Mouse (Mus musculus) hindbrain, embryonic 10.5 days (tissue): ENCODE results near the gene Rhobtb1. TPM values are rescaled to one million over a fixed set of nuclear protein-coding genes. Genes with fewer than 3 reads are reported as not detected.

Experiments
- DNase-seq: peaks from one replicate; pipeline ENCODE4 v3.0.0-alpha.2; 2017; ENCODE audit warnings: low spot score
- H3K27ac ChIP-seq: fragments of 300-500 bp; sonication (generic); 2 replicates; pipeline ENCODE4 v1.5.1; 2016; ENCODE audit warnings: mild to moderate bottlenecking, moderate library complexity
- H3K27me3 ChIP-seq: fragments of 300-500 bp; sonication (generic); 2 replicates; pipeline ENCODE4 v1.6.1; 2016; ENCODE audit warnings: mild to moderate bottlenecking; ENCODE audit not compliant: poor library complexity, insufficient read depth, severe bottlenecking
- H3K36me3 ChIP-seq: fragments of 300-500 bp; sonication (generic); 2 replicates; pipeline ENCODE4 v1.6.1; 2016; ENCODE audit warnings: mild to moderate bottlenecking, moderate library complexity
- H3K4me1 ChIP-seq: fragments of 300-500 bp; sonication (generic); replicated peaks from 2 replicates; pipeline ENCODE4 v1.6.1; 2016; ENCODE audit warnings: mild to moderate bottlenecking
- H3K4me3 ChIP-seq: fragments of 300-500 bp; sonication (generic); 2 replicates; pipeline ENCODE4 v1.5.1; 2016; ENCODE audit warnings: mild to moderate bottlenecking, moderate library complexity
- H3K9me3 ChIP-seq: fragments of 300-500 bp; sonication (generic); 2 replicates; pipeline ENCODE4 v1.6.1; 2016; ENCODE audit warnings: mild to moderate bottlenecking, moderate library complexity
- WGBS: fragments of 180-500 bp; shearing (Covaris S2); methylation state at CpG from one replicate; pipeline ENCODE4 v1.1.7; 2016; 5-methylcytosine and 5-hydroxymethylcytosine counted together
- polyA plus RNA-seq: library from polyadenylated mRNA; unstranded; fragments of >200 nt; fragmentation: Nextera tagmentation; extraction: Ambion mirVana; gene quantifications from 2 replicates; pipeline ENCODE4 v1.2.1, GENCODE M21; 2016

The Rhobtb1 gene
- polyA plus RNA-seq, 1 experiment from 2014 or later: 15.0 TPM

- Histone ChIP-seq H3K27me3 (no peaks in the 10 kb centered on the region), H3K36me3 (no peaks in the 10 kb centered on the region), H3K4me3 (no peak overlapping the region), H3K27ac (no peak overlapping the region), H3K4me1 (peaks cover 14% of the 10 kb centered on the region), H3K9me3 (no peaks in the 10 kb centered on the region)
- 89% methylated on average over 6 of the region's 6 CpGs for WGBS
- DNase-seq: no peak
Observed at GRCm38 (mm10) chr10:69206081-69206480, 54.8 kb downstream of the Rhobtb1 start.

DNA sequence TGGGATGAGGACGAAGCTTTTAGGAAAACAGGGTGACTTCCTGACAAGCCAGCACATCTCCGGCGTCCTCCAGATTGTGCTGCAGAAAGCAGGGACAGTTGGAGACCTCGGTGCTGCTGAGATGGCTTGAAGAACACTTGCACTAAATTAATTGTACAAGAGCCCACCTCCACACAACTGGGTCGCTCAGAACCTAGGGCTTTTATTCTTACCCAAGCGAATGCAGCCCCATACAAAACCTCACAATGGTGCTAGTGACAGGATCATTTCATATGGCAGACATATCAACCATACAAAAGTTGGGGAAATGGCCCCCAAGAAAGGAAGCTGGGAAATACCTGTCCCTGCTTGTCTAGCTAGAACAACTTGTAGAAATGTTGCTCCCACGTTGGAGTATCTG lies 56.2 kb downstream of the Rhobtb1 start:
- H3K27ac ChIP-seq: no peak overlapping the region
- H3K9me3 ChIP-seq: no peaks in the 10 kb centered on the region
- DNase-seq: no peak
- 83% methylated on average over 7 of the region's 7 CpGs for WGBS
- no peak overlapping the region for H3K4me3 ChIP-seq
- H3K4me1 ChIP-seq: peaks cover 27% of the 10 kb centered on the region
- no peaks in the 10 kb centered on the region for H3K36me3 ChIP-seq
- H3K27me3 ChIP-seq: no peaks in the 10 kb centered on the region

DNA sequence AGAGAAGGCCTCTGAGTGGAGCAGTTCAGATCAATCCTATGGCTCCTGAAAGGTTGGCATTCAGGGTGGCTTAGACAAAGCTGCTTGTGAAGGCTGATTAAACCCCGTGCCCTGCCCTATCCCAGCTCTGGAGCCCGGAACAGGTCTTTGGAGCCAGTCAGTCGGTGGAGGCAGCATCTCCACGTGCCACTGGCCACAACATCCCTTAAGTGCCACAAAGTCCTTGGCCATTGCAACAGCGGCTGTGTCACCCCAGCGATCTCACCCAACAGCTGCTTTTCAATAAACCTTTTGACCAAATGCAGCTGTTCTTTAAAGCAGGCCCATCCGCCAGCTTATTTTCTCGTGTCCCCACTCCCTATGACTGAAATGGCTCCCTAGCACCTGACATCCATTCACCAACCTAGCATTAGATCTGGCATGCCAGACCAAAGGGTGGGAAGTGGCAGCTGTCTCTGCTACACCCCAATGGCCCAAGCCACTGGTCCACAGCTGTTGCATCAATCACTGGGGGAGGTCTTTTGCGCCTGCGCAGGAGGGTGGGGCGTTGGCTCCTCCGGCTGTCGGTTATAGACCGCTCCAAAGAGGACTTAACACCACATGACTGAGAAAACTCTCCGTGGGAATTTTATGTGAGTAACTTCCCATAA lies 56.9 kb downstream of the Rhobtb1 start:
- no peak for DNase-seq
- Histone ChIP-seq H3K27me3 (no peaks in the 10 kb centered on the region), H3K4me1 (peaks cover 29% of the 10 kb centered on the region), H3K4me3 (no peak overlapping the region), H3K27ac (no peak overlapping the region), H3K9me3 (no peaks in the 10 kb centered on the region), H3K36me3 (no peaks in the 10 kb centered on the region)
- 89% methylated on average over 15 of the region's 15 CpGs for WGBS

- no peaks in the 10 kb centered on the region for H3K27me3 ChIP-seq
- peaks cover 34% of the 10 kb centered on the region for H3K4me1 ChIP-seq
- DNase-seq: no peak
- H3K27ac ChIP-seq: no peak overlapping the region
- WGBS: 96% methylated on average over 3 of the region's 3 CpGs
- H3K36me3 ChIP-seq: no peaks in the 10 kb centered on the region
- H3K4me3 ChIP-seq: no peak overlapping the region
- H3K9me3 ChIP-seq: no peaks in the 10 kb centered on the region
Observed at GRCm38 (mm10) chr10:69208705-69209104, 57.5 kb downstream of the Rhobtb1 start.

DNA sequence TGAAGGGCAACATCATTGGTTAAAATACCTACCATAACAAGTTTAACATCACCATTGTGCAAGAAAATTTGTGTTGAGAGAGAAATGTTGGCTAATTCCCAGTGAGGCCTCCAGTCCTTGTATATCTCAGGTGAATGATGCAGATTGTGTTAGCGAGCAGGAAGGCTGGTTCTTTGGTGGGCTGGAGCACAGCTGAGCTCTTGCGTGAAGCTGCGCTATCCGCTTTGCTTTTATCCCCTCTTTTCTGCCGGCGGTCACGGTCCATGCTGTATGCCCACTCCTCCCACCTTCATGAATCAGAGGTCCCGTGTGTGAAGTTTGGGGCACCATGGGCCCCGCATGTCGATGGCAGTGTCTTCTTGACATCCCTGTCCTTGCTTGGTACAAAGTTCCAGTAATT lies 58.8 kb downstream of the Rhobtb1 start:
- Histone ChIP-seq H3K36me3 (no peaks in the 10 kb centered on the region), H3K4me3 (no peak overlapping the region), H3K4me1 (peaks cover 34% of the 10 kb centered on the region), H3K27me3 (no peaks in the 10 kb centered on the region), H3K9me3 (no peaks in the 10 kb centered on the region), H3K27ac (no peak overlapping the region)
- WGBS: 93% methylated on average over 10 of the region's 10 CpGs
- DNase-seq: no peak

GRCm38 (mm10) chr10:69210659-69211058 lies 59.4 kb downstream of the Rhobtb1 start:
- peaks cover 3% of the 10 kb centered on the region; the same call in 1 of the 2 replicates for H3K36me3 ChIP-seq
- H3K4me3 ChIP-seq: no peak overlapping the region
- 76% methylated on average over 5 of the region's 5 CpGs for WGBS
- no peaks in the 10 kb centered on the region for H3K9me3 ChIP-seq
- H3K27me3 ChIP-seq: no peaks in the 10 kb centered on the region
- no peak for DNase-seq
- H3K27ac ChIP-seq: no peak overlapping the region
- H3K4me1 ChIP-seq: peaks cover 28% of the 10 kb centered on the region

DNA sequence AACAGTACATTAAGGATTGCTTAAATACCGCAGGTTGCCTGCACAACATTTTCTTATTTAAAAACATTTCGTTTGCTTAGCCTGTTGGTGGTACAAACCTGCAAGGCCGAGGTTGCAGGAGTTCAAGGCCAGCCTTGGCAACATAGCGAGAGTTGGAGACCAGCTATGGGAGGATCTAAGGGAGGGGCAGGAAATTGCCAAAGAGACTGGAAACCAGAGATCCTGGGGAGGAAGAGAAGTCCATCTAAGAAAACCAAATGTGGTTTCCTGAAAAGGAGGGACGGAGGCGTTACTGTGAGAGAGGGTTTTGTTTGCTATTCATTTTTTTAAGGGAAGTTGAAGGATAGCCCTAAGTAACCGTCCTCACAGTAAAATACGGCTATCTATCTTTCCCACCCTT lies 60.3 kb downstream of the Rhobtb1 start:
- Histone ChIP-seq H3K9me3 (no peaks in the 10 kb centered on the region; the same call in 1 of the 2 replicates), H3K27me3 (no peaks in the 10 kb centered on the region), H3K27ac (peak overlapping the region; percentile 99), H3K4me3 (peak overlapping the region; percentile 88), H3K4me1 (peaks cover 28% of the 10 kb centered on the region), H3K36me3 (peaks cover 12% of the 10 kb centered on the region)
- 61% methylated on average over 8 of the region's 8 CpGs for WGBS
- DNase-seq: no peak

GRCm38 (mm10) chr10:69211976-69212375 lies 60.7 kb downstream of the Rhobtb1 start:
- Histone ChIP-seq H3K9me3 (no peaks in the 10 kb centered on the region; the same call in 1 of the 2 replicates), H3K4me3 (peak overlapping the region; percentile 88), H3K36me3 (peaks cover 16% of the 10 kb centered on the region), H3K27me3 (no peaks in the 10 kb centered on the region), H3K27ac (peak overlapping the region; percentile 99), H3K4me1 (peaks cover 28% of the 10 kb centered on the region)
- peak; percentile 57 for DNase-seq
- 4% methylated on average over 14 of the region's 14 CpGs for WGBS

DNA sequence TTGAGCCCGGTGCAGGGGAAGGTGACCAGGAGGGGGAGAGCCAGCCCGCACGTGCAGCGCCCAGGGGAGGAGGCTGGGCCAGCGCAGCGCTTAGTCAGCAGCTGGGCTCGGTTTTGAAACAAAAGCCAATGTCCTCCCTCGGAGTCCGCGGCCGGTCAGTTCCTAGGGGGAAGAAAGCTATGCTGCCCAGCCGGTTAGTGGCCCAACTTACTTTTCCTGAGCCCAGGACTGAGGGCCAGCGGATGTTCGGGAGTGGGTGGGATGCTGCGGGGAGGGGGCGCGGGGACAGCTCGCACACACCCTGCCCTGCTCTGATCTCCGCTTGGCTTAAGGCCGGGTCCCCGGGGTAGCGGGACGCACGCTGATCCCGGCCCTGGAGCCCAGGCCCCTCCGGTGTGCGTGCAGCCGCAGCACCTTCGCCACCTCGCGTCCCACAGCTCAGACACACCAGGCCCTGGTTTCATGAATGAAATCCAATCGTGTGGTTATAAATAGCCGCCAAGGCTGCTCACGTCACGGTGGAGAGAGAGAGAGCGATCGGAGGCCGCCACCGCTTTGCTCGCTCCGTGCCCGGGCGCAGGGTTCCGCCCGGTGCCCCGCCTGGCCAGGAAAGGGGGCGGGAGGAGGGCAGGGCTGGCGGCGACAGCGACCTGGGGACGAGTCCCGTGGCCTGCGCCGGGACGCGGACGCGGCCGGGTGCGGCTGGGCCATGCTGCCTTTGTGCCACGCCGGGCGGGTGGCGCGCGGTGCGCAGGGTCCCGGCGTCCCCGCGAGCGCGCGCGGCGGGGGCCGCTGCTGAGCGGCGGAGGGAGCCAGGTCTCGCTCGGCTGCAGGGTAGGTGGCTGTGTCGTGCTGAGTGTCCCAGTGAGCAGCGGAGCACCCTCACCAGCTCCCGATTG lies 61.6 kb downstream of the Rhobtb1 start, which contains the start of gene A930033H14Rik:
TSS of gene A930033H14Rik (minus strand) at position 557 of the 899 bp plus-strand sequence.
- Histone ChIP-seq H3K4me1 (peaks cover 28% of the 10 kb centered on the region), H3K36me3 (peaks cover 24% of the 10 kb centered on the region), H3K9me3 (no peaks in the 10 kb centered on the region; the same call in 1 of the 2 replicates), H3K4me3 (peak within 1 kb of the TSS; percentile 88), H3K27me3 (no peaks in the 10 kb centered on the region), H3K27ac (peak within 1 kb of the TSS; percentile 99)
- WGBS: under 1% methylated on average over 83 of the region's 84 CpGs
- DNase-seq: peak; percentile 84

- peak overlapping the region; percentile 88 for H3K4me3 ChIP-seq
- under 1% methylated on average over 21 of the region's 21 CpGs for WGBS
- peak overlapping the region; percentile 99 for H3K27ac ChIP-seq
- H3K36me3 ChIP-seq: peaks cover 30% of the 10 kb centered on the region
- peak; percentile 63 for DNase-seq
- H3K4me1 ChIP-seq: peaks cover 28% of the 10 kb centered on the region
- no peaks in the 10 kb centered on the region; the same call in 1 of the 2 replicates for H3K9me3 ChIP-seq
- no peaks in the 10 kb centered on the region for H3K27me3 ChIP-seq
Observed at GRCm38 (mm10) chr10:69213451-69213877, 62.2 kb downstream of the Rhobtb1 start.

- Histone ChIP-seq H3K36me3 (peaks cover 35% of the 10 kb centered on the region), H3K4me1 (peaks cover 28% of the 10 kb centered on the region), H3K27ac (peak overlapping the region; percentile 99), H3K4me3 (peak overlapping the region; percentile 88), H3K27me3 (no peaks in the 10 kb centered on the region), H3K9me3 (no peaks in the 10 kb centered on the region; the same call in 1 of the 2 replicates)
- whole genome bisulfite sequencing: 41% methylated on average over 5 of the region's 5 CpGs
- no peak for DNase-seq
Observed at GRCm38 (mm10) chr10:69213986-69214385, 62.8 kb downstream of the Rhobtb1 start.

- Histone ChIP-seq H3K27ac (no peak overlapping the region), H3K9me3 (no peaks in the 10 kb centered on the region; the same call in 1 of the 2 replicates), H3K4me3 (no peak overlapping the region), H3K27me3 (no peaks in the 10 kb centered on the region), H3K4me1 (peaks cover 14% of the 10 kb centered on the region), H3K36me3 (peaks cover 41% of the 10 kb centered on the region)
- 94% methylated on average over 4 of the region's 4 CpGs for WGBS
- no peak for DNase-seq
Observed at GRCm38 (mm10) chr10:69217127-69217690, 66.0 kb downstream of the Rhobtb1 start.
